Mouse (Mus musculus): ENCODE measurements at regions not wholly inside any gene's neighbourhood (a gene's known extent, or its start where the extent isn't known, plus 50 kb on each side); places are given as distances from the start of the nearest gene placed in this dataset.

GRCm38 (mm10) chr8:87415051-87415630, 57.3 kb downstream of the Cbln1 start:
- no peak for TF ChIP-seq HCFC1 (IDR thresholded peaks at IDR 0.05; ENCODE audit: low read depth, low read length)
- TF ChIP-seq MAX (IDR thresholded peaks at IDR 0.05; ENCODE audit: low read length) = no peak
